22 mouse cellular contexts compared by ENCODE assay signal in the genomic region with DNA sequence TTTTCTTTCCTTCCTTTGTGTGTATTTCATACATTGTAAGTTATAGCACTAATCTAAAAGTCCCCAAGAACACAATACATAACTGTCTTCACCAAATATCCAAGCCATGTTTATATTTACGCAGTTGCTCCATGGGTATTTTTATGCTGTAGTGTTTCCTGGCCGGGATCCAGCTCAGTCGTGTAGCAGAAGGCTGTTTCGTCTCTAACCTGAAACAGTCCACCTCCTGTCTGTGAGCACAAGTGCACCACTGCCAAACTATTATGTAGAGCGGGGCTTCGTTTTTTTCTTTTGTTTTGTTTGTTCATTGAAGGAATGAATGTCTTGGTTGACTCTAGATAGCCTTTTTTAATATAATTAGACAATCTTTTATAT. TPM values are rescaled to one million over a fixed set of nuclear protein-coding genes. Genes with fewer than 3 reads are reported as not detected.
A peak's percentile ranks its signal among the peaks of the same experiment; 100 is the strongest.
DNase-seq lines count a peak whose midpoint lies in the region; ATAC-seq and TF ChIP-seq lines count a peak whose summit lies in the region.
"Had no signal": no experiment of that assay in that cellular context is flagged by ENCODE, and none has a peak within 500 bp of the region (broad histone marks: within the 10 kb centered on the region; RNA-seq: fewer than 3 reads in every experiment).

No protein-coding gene starts in this region.

- H3K9ac ChIP-seq in heart, postnatal 0 days (replicated peaks; ENCODE audit: low read depth, low read length), result no peak overlapping the region
- H3K9ac ChIP-seq in heart, embryonic 12.5 days, result no peak overlapping the region
- H3K9ac ChIP-seq: embryonic facial prominence, embryonic 13.5 days; forebrain, embryonic 15.5 days; hindbrain, embryonic 12.5 days; kidney, embryonic 15.5 days; midbrain, embryonic 15.5 days; neural tube, embryonic 12.5 days had no signal

- peaks cover 75% of the 10 kb centered on the region for H3K36me3 ChIP-seq in heart, postnatal 0 days (replicated peaks; ENCODE audit: control insufficient read depth, insufficient read depth, low read length)
- H3K36me3 ChIP-seq in heart, embryonic 12.5 days, result peaks cover 75% of the 10 kb centered on the region

- ATAC-seq in heart, postnatal 0 days (ENCODE audit: insufficient read depth, low read depth), result no peak
- ATAC-seq in heart, embryonic 12.5 days (ENCODE audit: insufficient number of reproducible peaks, low FRiP score), result no peak
- ATAC-seq: forebrain, embryonic 15.5 days; intestine, postnatal 0 days; lung, postnatal 0 days; midbrain, embryonic 15.5 days had no signal

- no peak for TF ChIP-seq CTCF in gastrocnemius, adult 2 months (IDR thresholded peaks at IDR 0.05)
- TF ChIP-seq CTCF in heart, postnatal 0 days (IDR thresholded peaks at IDR 0.05; ENCODE audit: low read depth), result no peak

- H3K9me3 ChIP-seq in heart, postnatal 0 days (replicated peaks; ENCODE audit: control insufficient read depth, low read length), result no peaks in the 10 kb centered on the region
- no peaks in the 10 kb centered on the region for H3K9me3 ChIP-seq in heart, embryonic 12.5 days (replicated peaks)
- H3K9me3 ChIP-seq: embryonic facial prominence, embryonic 13.5 days; forebrain, embryonic 15.5 days; hindbrain, embryonic 12.5 days; kidney, embryonic 15.5 days; midbrain, embryonic 15.5 days; neural tube, embryonic 12.5 days had no signal

- no peak overlapping the region for H3K4me2 ChIP-seq in heart, postnatal 0 days (ENCODE audit: low read depth, low read length)
- no peak overlapping the region for H3K4me2 ChIP-seq in heart, embryonic 12.5 days
- H3K4me2 ChIP-seq: embryonic facial prominence, embryonic 13.5 days; forebrain, embryonic 15.5 days; hindbrain, embryonic 12.5 days; kidney, embryonic 15.5 days; midbrain, embryonic 15.5 days; neural tube, embryonic 12.5 days had no signal

- H3K4me3 ChIP-seq in gastrocnemius, adult 2 months, result no peak overlapping the region
- H3K4me3 ChIP-seq in heart, postnatal 0 days (ENCODE audit: low read depth, low read length), result no peak overlapping the region
- no peak overlapping the region for H3K4me3 ChIP-seq in heart, embryonic 12.5 days
- H3K4me3 ChIP-seq: embryonic facial prominence, embryonic 13.5 days; forebrain, embryonic 15.5 days; hindbrain, embryonic 12.5 days; kidney, embryonic 15.5 days; midbrain, embryonic 15.5 days; neural tube, embryonic 12.5 days had no signal

- TF ChIP-seq EP300 in heart, postnatal 0 days (IDR thresholded peaks at IDR 0.05; ENCODE audit: low read depth), result no peak

- intact Hi-C loops in gastrocnemius, adult 2 months (cut with DNase I), result no loop called here
- intact Hi-C loops in gastrocnemius, postnatal 36 days (cut with DNase I), result no loop called here

- DNase-seq in gastrocnemius, adult 2 months, result peak; percentile 43
- DNase-seq in gastrocnemius, postnatal 36 days, result no peak
- DNase-seq in heart, postnatal 0 days (ENCODE audit: low spot score), result peak; percentile 45
- DNase-seq in cerebellum, postnatal 10 days, result peak; percentile 56 to 57
- peak; percentile 60 to 69 for DNase-seq in cerebellum, postnatal 36 days
- no peak for DNase-seq in frontal cortex, postnatal 10 days (ENCODE audit: low spot score in 2 of 2)
- DNase-seq: adrenal gland, adult 8-10 months; kidney, postnatal 4 days; layer of hippocampus, adult 9-11 months; right cerebral cortex, postnatal 14 days had no signal

- no peaks in the 10 kb centered on the region for H3K27me3 ChIP-seq in heart, postnatal 0 days (ENCODE audit: control insufficient read depth, insufficient read depth, low read length)
- H3K27me3 ChIP-seq in heart, embryonic 12.5 days (replicated peaks), result no peaks in the 10 kb centered on the region
- H3K27me3 ChIP-seq: embryonic facial prominence, embryonic 13.5 days; forebrain, embryonic 15.5 days; hindbrain, embryonic 12.5 days; kidney, embryonic 15.5 days; midbrain, embryonic 15.5 days; neural tube, embryonic 12.5 days had no signal

- H3K27ac ChIP-seq in gastrocnemius, adult 2 months, result peak overlapping the region; percentile 50; the same call in 1 of the 2 replicates
- H3K27ac ChIP-seq in heart, postnatal 0 days (ENCODE audit: low read depth), result 0 out of 2 replicates have a peak overlapping the region, but pooled peaks have one; percentile 18
- no peak overlapping the region for H3K27ac ChIP-seq in heart, embryonic 12.5 days (ENCODE audit: poor library complexity, severe bottlenecking)
- H3K27ac ChIP-seq: embryonic facial prominence, embryonic 13.5 days; forebrain, embryonic 15.5 days; hindbrain, embryonic 12.5 days; kidney, embryonic 15.5 days; macrophage; midbrain, embryonic 15.5 days; neural tube, embryonic 12.5 days had no signal

- WGBS in heart, postnatal 0 days, result 36% methylated on average over 6 of the region's 6 CpGs
- 73% methylated on average over 6 of the region's 6 CpGs for WGBS in heart, embryonic 12.5 days

- H3K4me1 ChIP-seq in heart, postnatal 0 days (ENCODE audit: control insufficient read depth, insufficient read depth), result peaks cover 6% of the 10 kb centered on the region; the same call in 1 of the 2 replicates
- H3K4me1 ChIP-seq in heart, embryonic 12.5 days (replicated peaks), result no peaks in the 10 kb centered on the region
- H3K4me1 ChIP-seq: embryonic facial prominence, embryonic 13.5 days; forebrain, embryonic 15.5 days; hindbrain, embryonic 12.5 days; kidney, embryonic 15.5 days; midbrain, embryonic 15.5 days; neural tube, embryonic 12.5 days had no signal

RNA-seq across cellular contexts. Expression of gene Tmem200b, which starts 22.4 kb away (rescaled TPM):
- 1 to 10 TPM; 1.2 to 4.0 TPM for total RNA-seq in gastrocnemius, adult 2 months (2021)
- total RNA-seq in gastrocnemius, postnatal 36 days (2021), result 1 to 10 TPM; 1.5 to 2.2 TPM
- 16.0 and 23.5 TPM in 2 replicates for total RNA-seq in heart, postnatal 0 days (2014; rRNA removed; ENCODE audit: low replicate concordance)
- polyA plus RNA-seq in heart, postnatal 0 days (2015; fragmentation: Nextera tagmentation; extraction: Ambion mirVana), result 0.60 and 0.97 TPM in 2 replicates
- 6.9 and 8.2 TPM in 2 replicates for polyA plus RNA-seq in heart, embryonic 12.5 days (2016; fragmentation: Nextera tagmentation; extraction: Ambion mirVana)
- total RNA-seq: MEL had no signal
- polyA plus RNA-seq: liver, embryonic 16.5 days; macrophage had no signal

RNA-seq across cellular contexts. Expression of gene Srsf4, which starts 25.8 kb away (rescaled TPM):
- 10 to 100 TPM; 32.0 to 33.8 TPM for total RNA-seq in gastrocnemius, adult 2 months (2021)
- 10 to 100 TPM; 27.8 to 28.4 TPM for total RNA-seq in gastrocnemius, postnatal 36 days (2021)
- total RNA-seq in heart, postnatal 0 days (2014; rRNA removed; ENCODE audit: low replicate concordance), result 14.3 and 17.1 TPM in 2 replicates
- polyA plus RNA-seq in heart, postnatal 0 days (2015; fragmentation: Nextera tagmentation; extraction: Ambion mirVana), result 40.7 and 42.0 TPM in 2 replicates
- 86.1 and 87.1 TPM in 2 replicates for polyA plus RNA-seq in heart, embryonic 12.5 days (2016; fragmentation: Nextera tagmentation; extraction: Ambion mirVana)

RNA-seq across cellular contexts. Expression of gene Mecr, which starts 55.9 kb away (rescaled TPM):
- total RNA-seq in gastrocnemius, adult 2 months (2021), result 10 to 100 TPM; 16.3 to 25.4 TPM
- 10 to 100 TPM; 17.3 to 20.8 TPM for total RNA-seq in gastrocnemius, postnatal 36 days (2021)
- total RNA-seq in heart, postnatal 0 days (2014; rRNA removed; ENCODE audit: low replicate concordance), result 32.7 and 70.5 TPM in 2 replicates
- polyA plus RNA-seq in heart, postnatal 0 days (2015; fragmentation: Nextera tagmentation; extraction: Ambion mirVana), result 44.4 and 47.3 TPM in 2 replicates
- 33.9 and 35.7 TPM in 2 replicates for polyA plus RNA-seq in heart, embryonic 12.5 days (2016; fragmentation: Nextera tagmentation; extraction: Ambion mirVana)

Comparison
In these comparisons a context has a peak if more than half of its experiments do, and no peak if none do; other contexts are left out.
1. DNase-seq: peak in gastrocnemius, adult 2 months (single experiment), heart, postnatal 0 days (single experiment), cerebellum, postnatal 10 days (2 of 2) and cerebellum, postnatal 36 days (2 of 2); none in gastrocnemius, postnatal 36 days (0 of 2) and frontal cortex, postnatal 10 days (0 of 2).